Mouse (Mus musculus): ENCODE measurements around the gene Mis18a. TPM values are rescaled to one million over a fixed set of nuclear protein-coding genes. Genes with fewer than 3 reads are reported as not detected.

Mis18a gene
- polyA plus RNA-seq, 1 experiment, result 17.5 TPM

GRCm38 (mm10) chr16:90687687-90688263 is 39.4 kb downstream of the Mis18a start:
- no peak overlapping the region for H3K4me3 ChIP-seq (ENCODE audit: insufficient read depth, low read length)
- no peaks in the 10 kb centered on the region for H3K4me1 ChIP-seq (ENCODE audit: control insufficient read depth, insufficient read depth, low read length)
- TF ChIP-seq CTCF (IDR thresholded peaks at IDR 0.05; ENCODE audit: borderline replicate concordance, insufficient read depth, low read length), result no peak
- TF ChIP-seq POLR2A (IDR thresholded peaks at IDR 0.05; ENCODE audit: low read depth, low read length), result no peak
- H3K27ac ChIP-seq (ENCODE audit: insufficient read depth, low read length), result no peak overlapping the region

GRCm38 (mm10) chr16:90687011-90687410 is 40.2 kb downstream of the Mis18a start:
- no peak overlapping the region for H3K27ac ChIP-seq (ENCODE audit: insufficient read depth, low read length)
- TF ChIP-seq POLR2A (IDR thresholded peaks at IDR 0.05; ENCODE audit: low read depth, low read length), result no peak
- TF ChIP-seq CTCF (IDR thresholded peaks at IDR 0.05; ENCODE audit: borderline replicate concordance, insufficient read depth, low read length), result no peak
- no peak overlapping the region for H3K4me3 ChIP-seq (ENCODE audit: insufficient read depth, low read length)
- no peaks in the 10 kb centered on the region for H3K4me1 ChIP-seq (ENCODE audit: control insufficient read depth, insufficient read depth, low read length)

- no peak overlapping the region for H3K27ac ChIP-seq (ENCODE audit: insufficient read depth, low read length)
- H3K4me1 ChIP-seq (ENCODE audit: control insufficient read depth, insufficient read depth, low read length), result no peaks in the 10 kb centered on the region
- H3K4me3 ChIP-seq (ENCODE audit: insufficient read depth, low read length), result no peak overlapping the region
- TF ChIP-seq CTCF (IDR thresholded peaks at IDR 0.05; ENCODE audit: borderline replicate concordance, insufficient read depth, low read length) (no peak), POLR2A (IDR thresholded peaks at IDR 0.05; ENCODE audit: low read depth, low read length) (no peak)
These were observed 43.1 kb downstream of the Mis18a start for GRCm38 (mm10) chr16:90684092-90684491.

GRCm38 (mm10) chr16:90679984-90680383 is 47.2 kb downstream of the Mis18a start:
- TF ChIP-seq POLR2A (IDR thresholded peaks at IDR 0.05; ENCODE audit: low read depth, low read length) (no peak), CTCF (IDR thresholded peaks at IDR 0.05; ENCODE audit: borderline replicate concordance, insufficient read depth, low read length) (no peak)

GRCm38 (mm10) chr16:90678820-90679219 is 48.4 kb downstream of the Mis18a start:
- Histone ChIP-seq H3K27ac (ENCODE audit: insufficient read depth, low read length) (no peak overlapping the region), H3K4me1 (ENCODE audit: control insufficient read depth, insufficient read depth, low read length) (0 out of 2 replicates have a peak, but pooled peaks cover 5% of the 10 kb centered on the region), H3K4me3 (ENCODE audit: insufficient read depth, low read length) (no peak overlapping the region)
- TF ChIP-seq POLR2A (IDR thresholded peaks at IDR 0.05; ENCODE audit: low read depth, low read length) (no peak), CTCF (IDR thresholded peaks at IDR 0.05; ENCODE audit: borderline replicate concordance, insufficient read depth, low read length) (no peak)

More at GRCm38 (mm10) chr16:90679984-90680383, 47.2 kb downstream of the Mis18a start:
- H3K4me3 ChIP-seq (ENCODE audit: insufficient read depth, low read length), result no peak overlapping the region
- H3K27ac ChIP-seq (ENCODE audit: insufficient read depth, low read length), result no peak overlapping the region
- H3K4me1 ChIP-seq (ENCODE audit: control insufficient read depth, insufficient read depth, low read length), result 0 out of 2 replicates have a peak, but pooled peaks cover 5% of the 10 kb centered on the region

- Histone ChIP-seq H3K4me3 (ENCODE audit: insufficient read depth, low read length) (no peak overlapping the region), H3K4me1 (ENCODE audit: control insufficient read depth, insufficient read depth, low read length) (0 out of 2 replicates have a peak, but pooled peaks cover 5% of the 10 kb centered on the region), H3K27ac (ENCODE audit: insufficient read depth, low read length) (no peak overlapping the region)
- TF ChIP-seq CTCF (IDR thresholded peaks at IDR 0.05; ENCODE audit: borderline replicate concordance, insufficient read depth, low read length), result no peak
- TF ChIP-seq POLR2A (IDR thresholded peaks at IDR 0.05; ENCODE audit: low read depth, low read length), result no peak
These were observed 50.2 kb downstream of the Mis18a start for GRCm38 (mm10) chr16:90676920-90677574.

- TF ChIP-seq POLR2A (IDR thresholded peaks at IDR 0.05; ENCODE audit: low read depth, low read length), result no peak
- TF ChIP-seq CTCF (IDR thresholded peaks at IDR 0.05; ENCODE audit: borderline replicate concordance, insufficient read depth, low read length), result no peak
- Histone ChIP-seq H3K27ac (ENCODE audit: insufficient read depth, low read length) (no peak overlapping the region), H3K4me3 (ENCODE audit: insufficient read depth, low read length) (no peak overlapping the region)
These were observed 52.6 kb downstream of the Mis18a start for GRCm38 (mm10) chr16:90674651-90675050.

GRCm38 (mm10) chr16:90673507-90674354 is 53.5 kb downstream of the Mis18a start:
- no peak for TF ChIP-seq CTCF (IDR thresholded peaks at IDR 0.05; ENCODE audit: borderline replicate concordance, insufficient read depth, low read length)
- no peak overlapping the region for H3K27ac ChIP-seq (ENCODE audit: insufficient read depth, low read length)
- H3K4me1 ChIP-seq (ENCODE audit: control insufficient read depth, insufficient read depth, low read length), result 0 out of 2 replicates have a peak, but pooled peaks cover 5% of the 10 kb centered on the region
- no peak overlapping the region for H3K4me3 ChIP-seq (ENCODE audit: insufficient read depth, low read length)

More at GRCm38 (mm10) chr16:90674651-90675050, 52.6 kb downstream of the Mis18a start:
- 0 out of 2 replicates have a peak, but pooled peaks cover 5% of the 10 kb centered on the region for H3K4me1 ChIP-seq (ENCODE audit: control insufficient read depth, insufficient read depth, low read length)

Other genes starting within 250 kb of the Mis18a start
- gene Mrap, start 10.8 kb upstream of the Mis18a start, polyA plus RNA-seq (2011; ENCODE audit: insufficient read length, low read depth, missing spikeins), result not detected in 2 replicates
- gene Urb1, start 83.0 kb upstream of the Mis18a start, polyA plus RNA-seq (2011; ENCODE audit: insufficient read length, low read depth, missing spikeins), result 6.2 and 6.7 TPM in 2 replicates
- gene Eva1c, start 99.3 kb upstream of the Mis18a start, polyA plus RNA-seq (2011; ENCODE audit: insufficient read length, low read depth, missing spikeins), result 1.7 and 2.0 TPM in 2 replicates
- gene Cfap298, start 207.7 kb upstream of the Mis18a start, polyA plus RNA-seq (2011; ENCODE audit: insufficient read length, low read depth, missing spikeins), result 15.0 and 28.2 TPM in 2 replicates